Mouse (Mus musculus): ENCODE measurements around the gene Xylt2. TPM values are rescaled to one million over a fixed set of nuclear protein-coding genes. Genes with fewer than 3 reads are reported as not detected.

Gene Xylt2
- 42.7 TPM for total RNA-seq (2023)

DNA sequence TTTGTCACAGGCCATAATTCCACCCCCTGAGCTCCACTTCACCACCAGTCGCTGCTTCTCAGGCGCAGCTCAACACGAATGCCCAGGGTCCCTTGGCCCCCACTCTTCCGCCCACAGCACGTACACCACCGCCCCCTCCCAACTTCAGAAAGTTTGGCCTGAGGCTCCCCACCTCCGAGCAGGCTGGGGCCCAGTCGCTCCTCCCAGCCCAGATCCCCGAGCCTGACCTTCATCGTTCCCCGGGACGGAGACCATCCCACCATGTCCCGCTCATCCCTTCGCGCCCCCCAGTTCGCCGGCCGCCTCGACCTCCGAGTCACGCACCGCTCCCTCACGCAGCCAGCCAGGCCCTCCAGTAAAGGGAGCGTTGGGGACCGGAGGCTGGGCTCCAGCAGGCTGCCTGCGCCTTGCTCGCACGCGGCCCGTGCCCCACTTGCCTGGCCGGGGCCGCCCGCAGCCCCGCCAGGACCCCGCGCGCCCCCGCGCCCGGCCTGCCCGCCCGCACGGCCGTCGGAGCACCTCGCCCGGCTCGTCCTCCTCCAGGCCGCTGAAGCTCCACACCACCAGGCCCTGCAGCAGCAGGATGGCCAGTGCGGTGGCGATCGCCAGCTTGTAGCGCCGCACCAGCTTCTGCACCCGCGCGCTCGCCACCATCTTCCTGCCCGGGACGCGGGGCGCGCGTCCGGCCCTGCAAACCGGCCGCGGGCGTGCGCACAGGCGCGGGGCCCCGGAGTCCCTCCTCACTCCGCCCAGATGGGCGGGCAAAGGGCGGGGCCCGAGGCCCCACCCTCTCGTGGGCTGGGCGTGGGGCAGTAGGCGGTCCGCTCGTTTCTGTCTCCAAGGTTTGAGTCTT, at the start of gene Xylt2:
Gene Xylt2 (minus strand): TSS at position 762 of the 853 bp plus-strand sequence.

DNA sequence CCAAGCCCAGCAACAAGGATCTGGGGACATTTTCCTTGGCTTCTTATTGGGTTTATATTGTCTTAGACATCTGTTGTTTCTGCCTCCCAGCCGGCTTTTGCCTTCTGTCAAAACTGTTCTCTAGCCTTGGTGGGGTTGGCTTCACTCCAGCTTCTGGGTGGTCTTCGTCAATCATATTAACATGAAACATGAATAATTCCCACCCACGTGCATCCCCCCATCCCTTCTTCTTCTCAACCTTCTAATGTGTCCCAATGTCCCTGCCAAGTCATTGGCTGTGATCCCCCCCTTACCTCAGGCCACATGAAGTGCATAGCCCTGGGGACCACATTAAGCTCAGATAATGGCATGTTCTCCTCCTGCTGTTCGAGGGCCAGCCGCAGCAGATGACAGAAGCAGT, 27.2 kb upstream of the Xylt2 start, which contains the start of gene Gm11541:
Gene Gm11541 (minus strand): TSS at position 28 of the 400 bp plus-strand sequence.

DNA sequence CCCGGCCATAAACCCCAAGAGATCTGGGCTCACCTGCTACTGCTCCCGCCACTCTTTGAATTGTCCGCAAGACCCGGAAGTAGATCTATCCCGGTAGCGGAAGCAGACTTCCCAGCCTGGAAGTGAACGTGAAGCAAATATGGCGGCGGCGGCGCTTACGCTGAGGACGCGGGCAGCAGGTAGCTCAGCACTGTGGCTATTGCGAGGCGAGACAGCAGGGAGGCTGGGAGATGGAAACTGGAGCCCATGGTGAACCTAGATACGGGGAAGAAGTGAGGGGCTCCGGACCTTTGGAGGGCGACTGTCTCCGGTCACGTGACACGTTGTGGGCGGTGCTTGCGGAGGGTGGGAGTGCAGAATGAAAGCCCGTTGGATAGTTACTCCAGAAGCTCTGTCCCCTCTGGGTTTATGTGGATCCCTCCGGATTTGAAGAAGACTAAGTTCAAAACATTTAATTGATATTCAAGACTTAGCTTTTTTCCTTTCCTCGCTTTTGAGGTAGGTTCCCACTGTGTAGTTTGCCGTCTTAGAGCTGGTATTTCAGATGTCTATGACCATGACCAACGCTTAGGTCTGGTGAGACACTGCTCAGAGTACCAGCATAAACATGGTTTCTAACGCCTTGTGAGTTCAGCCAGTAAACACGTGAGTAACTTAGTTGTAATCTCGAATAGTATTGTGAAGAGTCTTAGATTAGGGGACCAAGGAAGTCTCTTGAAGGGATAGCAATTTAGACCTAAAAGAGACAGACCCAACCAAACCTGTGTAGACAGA, 23.5 kb downstream of the Xylt2 start, which contains the start of the genes Mrpl27 and Eme1:
Gene Mrpl27 (plus strand): TSS at position 105 of the 774 bp plus-strand sequence.
Gene Eme1 (minus strand): TSS at position 302 of the 774 bp plus-strand sequence.

DNA sequence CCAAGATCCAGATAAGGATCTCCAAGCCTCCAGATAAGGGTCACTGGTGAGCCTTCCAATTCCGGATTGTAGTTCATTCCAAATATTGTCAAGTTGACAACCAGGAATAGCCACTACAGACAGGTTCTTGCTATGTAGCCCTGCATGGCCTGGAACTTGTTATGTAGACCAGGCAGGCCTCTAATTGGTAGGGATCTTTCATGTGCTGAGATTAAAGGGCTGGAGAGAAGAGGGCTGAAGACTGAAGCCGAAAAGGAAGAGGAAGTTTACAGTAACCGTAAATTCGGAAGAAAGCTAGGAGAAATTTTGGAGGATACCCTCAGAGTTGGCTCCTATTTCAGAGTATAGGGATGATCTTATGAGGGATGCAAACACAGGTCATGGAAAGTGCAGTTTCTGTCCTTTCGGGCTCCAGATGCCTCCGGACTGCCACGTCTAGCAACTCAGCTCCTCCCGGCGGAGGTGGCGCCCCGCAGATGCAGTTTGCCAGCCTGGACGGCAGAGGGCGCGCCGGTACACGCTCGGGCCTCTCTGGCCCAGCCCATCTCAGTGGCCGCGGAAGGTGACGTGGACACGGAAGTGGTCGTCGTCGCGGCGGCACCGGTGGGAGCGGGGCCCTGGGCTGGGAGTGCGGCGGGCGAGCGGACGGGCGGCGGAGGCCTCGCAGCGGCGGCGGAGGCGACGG, 48.0 kb downstream of the Xylt2 start, which contains the start of gene Lrrc59:
Gene Lrrc59 (plus strand): TSS at position 569 of the 685 bp plus-strand sequence.

Other genes with a start within 250 kb of the Xylt2 start
- not detected for gene Cacna1g, start 203.3 kb downstream of the Xylt2 start, total RNA-seq (2023)
- not detected for gene Spata20, start 191.3 kb downstream of the Xylt2 start, total RNA-seq (2023)
- not detected for gene Epn3, start 177.5 kb downstream of the Xylt2 start, total RNA-seq (2023)
- not detected for gene Mycbpap, start 155.8 kb downstream of the Xylt2 start, total RNA-seq (2023)
- gene Rsad1, start 128.3 kb downstream of the Xylt2 start, total RNA-seq (2023), result 5.4 TPM
- not detected for gene Chad, start 112.5 kb downstream of the Xylt2 start, total RNA-seq (2023)
- gene Acsf2, start 75.6 kb downstream of the Xylt2 start, total RNA-seq (2023), result 27.1 TPM
- gene Lrrc59, start 47.7 kb downstream of the Xylt2 start, total RNA-seq (2023), result 55.8 TPM
- gene Mrpl27, start 23.7 kb downstream of the Xylt2 start, total RNA-seq (2023), result 21.0 TPM
- 1.4 TPM for gene Eme1, start 23.6 kb downstream of the Xylt2 start, total RNA-seq (2023)
- not detected for gene Gm11541, start 27.0 kb upstream of the Xylt2 start, total RNA-seq (2023)
- gene Cdc34b, start 64.3 kb upstream of the Xylt2 start, total RNA-seq (2023), result not detected
- gene Tmem92, start 105.2 kb upstream of the Xylt2 start, total RNA-seq (2023), result not detected

Measured in CD8-positive naive resting alpha-beta T cell, adult 57 days (primary cell).